Mouse (Mus musculus): ENCODE measurements around the gene a.

DNA sequence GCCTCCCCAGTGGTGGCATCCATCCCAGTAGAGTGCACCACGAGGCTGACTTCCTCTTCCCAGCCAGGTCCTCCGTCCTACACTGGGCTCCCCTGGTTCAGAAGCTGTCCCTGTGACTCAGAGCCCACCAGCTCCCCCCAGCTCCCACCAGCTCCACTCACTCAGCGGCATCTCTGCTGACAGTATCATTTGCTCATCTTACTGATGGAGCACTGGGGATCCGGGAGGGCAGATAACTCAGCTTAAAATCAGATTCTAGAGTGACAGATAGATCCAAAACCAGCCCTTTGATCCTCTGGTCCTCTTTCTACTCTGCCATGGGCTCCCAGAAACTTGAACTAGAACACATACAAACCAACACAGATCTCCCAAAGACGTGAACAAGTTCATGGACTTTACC, 159.4 kb downstream of the a start:
- no peak for TF ChIP-seq NRF1 (IDR thresholded peaks at IDR 0.05; ENCODE audit: low read depth, low read length)
- no peak for TF ChIP-seq MXI1 (IDR thresholded peaks at IDR 0.05; ENCODE audit: low read depth, low read length)
- TF ChIP-seq POLR2A (IDR thresholded peaks at IDR 0.05; ENCODE audit: low read depth, low read length), result no peak
- no peak for TF ChIP-seq CTCF (conservative IDR thresholded peaks at IDR 0.05 in 1 of 2, IDR thresholded peaks at IDR 0.05 in 1 of 2; ENCODE audit: low read depth in 2 of 2, low read length in 2 of 2)
- TF ChIP-seq ZC3H11A (IDR thresholded peaks at IDR 0.05; ENCODE audit: low read depth, low read length), result no peak

Measured in CH12.LX (cell line).